Mouse (Mus musculus): ENCODE results near the gene Rapgef1. TPM values are rescaled to one million over a fixed set of nuclear protein-coding genes. Genes with fewer than 3 reads are reported as not detected.
"Not testable (repeated sequence)": the region's sequence is repeated elsewhere in the genome, so short reads cannot be mapped to it uniquely, and the experiment has no call there.

The Rapgef1 gene
- polyA plus RNA-seq, 1 experiment from 2014 or later = 13.3 TPM

- H3K9me3 ChIP-seq (ENCODE audit: control insufficient read depth, low read length) = no peaks in the 10 kb centered on the region
- no peaks in the 10 kb centered on the region for H3K36me3 ChIP-seq (ENCODE audit: control insufficient read depth, insufficient read depth, low read length)
- H3K4me2 ChIP-seq (replicated peaks; ENCODE audit: low read depth, low read length) = no peak overlapping the region
- ATAC-seq (ENCODE audit: low FRiP score) = peak; percentile 27; the same call in 1 of the 2 replicates
- H3K9ac ChIP-seq (ENCODE audit: low read depth, low read length) = no peak overlapping the region
- WGBS = 0% methylated on average over 1 of the region's 1 CpGs
- H3K27ac ChIP-seq (ENCODE audit: low read depth, low read length) = no peak overlapping the region
- H3K4me3 ChIP-seq (ENCODE audit: low read depth, low read length) = no peak overlapping the region
- DNase-seq (ENCODE audit: low spot score) = peak; percentile 85
- H3K27me3 ChIP-seq (ENCODE audit: control insufficient read depth, insufficient read depth, low read length) = no peaks in the 10 kb centered on the region
- no peaks in the 10 kb centered on the region for H3K4me1 ChIP-seq (replicated peaks; ENCODE audit: control insufficient read depth, insufficient read depth, low read length)
Measured at GRCm38 (mm10) chr2:29764831-29765230, 145.3 kb downstream of the Rapgef1 start.

GRCm38 (mm10) chr2:29767976-29768709 lies 148.6 kb downstream of the Rapgef1 start:
- H3K27ac ChIP-seq (ENCODE audit: low read depth, low read length) = no peak overlapping the region
- no peak for DNase-seq (ENCODE audit: low spot score)
- no peak overlapping the region for H3K4me3 ChIP-seq (ENCODE audit: low read depth, low read length)
- H3K4me1 ChIP-seq (replicated peaks; ENCODE audit: control insufficient read depth, insufficient read depth, low read length) = no peaks in the 10 kb centered on the region
- 71% methylated on average over 11 of the region's 11 CpGs for WGBS
- no peaks in the 10 kb centered on the region for H3K9me3 ChIP-seq (ENCODE audit: control insufficient read depth, low read length)
- ATAC-seq (ENCODE audit: low FRiP score) = no peak
- no peaks in the 10 kb centered on the region for H3K27me3 ChIP-seq (ENCODE audit: control insufficient read depth, insufficient read depth, low read length)
- H3K4me2 ChIP-seq (replicated peaks; ENCODE audit: low read depth, low read length) = no peak overlapping the region
- H3K36me3 ChIP-seq (ENCODE audit: control insufficient read depth, insufficient read depth, low read length) = no peaks in the 10 kb centered on the region
- no peak overlapping the region for H3K9ac ChIP-seq (ENCODE audit: low read depth, low read length)

- no peaks in the 10 kb centered on the region for H3K4me1 ChIP-seq (replicated peaks; ENCODE audit: control insufficient read depth, insufficient read depth, low read length)
- no peak overlapping the region for H3K4me3 ChIP-seq (ENCODE audit: low read depth, low read length)
- no peak overlapping the region for H3K4me2 ChIP-seq (replicated peaks; ENCODE audit: low read depth, low read length)
- no peak for DNase-seq (ENCODE audit: low spot score)
- 71% methylated on average over 9 of the region's 9 CpGs for WGBS
- no peaks in the 10 kb centered on the region for H3K27me3 ChIP-seq (ENCODE audit: control insufficient read depth, insufficient read depth, low read length)
- no peaks in the 10 kb centered on the region for H3K36me3 ChIP-seq (ENCODE audit: control insufficient read depth, insufficient read depth, low read length)
- H3K9ac ChIP-seq (ENCODE audit: low read depth, low read length) = no peak overlapping the region
- no peak for ATAC-seq (ENCODE audit: low FRiP score)
- H3K9me3 ChIP-seq (ENCODE audit: control insufficient read depth, low read length) = no peaks in the 10 kb centered on the region
- H3K27ac ChIP-seq (ENCODE audit: low read depth, low read length) = no peak overlapping the region
Measured at GRCm38 (mm10) chr2:29768901-29769300, 149.4 kb downstream of the Rapgef1 start.

GRCm38 (mm10) chr2:29770162-29770561 lies 150.6 kb downstream of the Rapgef1 start:
- Histone ChIP-seq H3K9ac (ENCODE audit: low read depth, low read length) (no peak overlapping the region), H3K4me1 (replicated peaks; ENCODE audit: control insufficient read depth, insufficient read depth, low read length) (no peaks in the 10 kb centered on the region), H3K4me2 (replicated peaks; ENCODE audit: low read depth, low read length) (no peak overlapping the region), H3K36me3 (ENCODE audit: control insufficient read depth, insufficient read depth, low read length) (no peaks in the 10 kb centered on the region), H3K27ac (ENCODE audit: low read depth, low read length) (no peak overlapping the region), H3K27me3 (ENCODE audit: control insufficient read depth, insufficient read depth, low read length) (no peaks in the 10 kb centered on the region), H3K4me3 (ENCODE audit: low read depth, low read length) (no peak overlapping the region), H3K9me3 (ENCODE audit: control insufficient read depth, low read length) (no peaks in the 10 kb centered on the region)
- DNase-seq (ENCODE audit: low spot score) (no peak), ATAC-seq (ENCODE audit: low FRiP score) (no peak)

GRCm38 (mm10) chr2:29771611-29772461 lies 152.3 kb downstream of the Rapgef1 start:
- Histone ChIP-seq H3K27ac (ENCODE audit: low read depth, low read length) (no peak overlapping the region), H3K4me2 (replicated peaks; ENCODE audit: low read depth, low read length) (no peak overlapping the region), H3K9ac (ENCODE audit: low read depth, low read length) (no peak overlapping the region), H3K4me1 (replicated peaks; ENCODE audit: control insufficient read depth, insufficient read depth, low read length) (no peaks in the 10 kb centered on the region), H3K27me3 (ENCODE audit: control insufficient read depth, insufficient read depth, low read length) (no peaks in the 10 kb centered on the region), H3K4me3 (ENCODE audit: low read depth, low read length) (no peak overlapping the region), H3K36me3 (ENCODE audit: control insufficient read depth, insufficient read depth, low read length) (no peaks in the 10 kb centered on the region), H3K9me3 (ENCODE audit: control insufficient read depth, low read length) (no peaks in the 10 kb centered on the region)
- DNase-seq (ENCODE audit: low spot score) (no peak), ATAC-seq (ENCODE audit: low FRiP score) (no peak)
- 90% methylated on average over 8 of the region's 8 CpGs for WGBS

- H3K4me2 ChIP-seq (replicated peaks; ENCODE audit: low read depth, low read length) = no peak overlapping the region
- no peak overlapping the region for H3K27ac ChIP-seq (ENCODE audit: low read depth, low read length)
- ATAC-seq (ENCODE audit: low FRiP score) = no peak
- no peak overlapping the region for H3K4me3 ChIP-seq (ENCODE audit: low read depth, low read length)
- WGBS = 91% methylated on average over 4 of the region's 4 CpGs
- no peaks in the 10 kb centered on the region for H3K4me1 ChIP-seq (replicated peaks; ENCODE audit: control insufficient read depth, insufficient read depth, low read length)
- H3K36me3 ChIP-seq (ENCODE audit: control insufficient read depth, insufficient read depth, low read length) = peaks cover 6% of the 10 kb centered on the region
- no peak overlapping the region for H3K9ac ChIP-seq (ENCODE audit: low read depth, low read length)
- no peaks in the 10 kb centered on the region for H3K27me3 ChIP-seq (ENCODE audit: control insufficient read depth, insufficient read depth, low read length)
- no peak for DNase-seq (ENCODE audit: low spot score)
- no peaks in the 10 kb centered on the region for H3K9me3 ChIP-seq (ENCODE audit: control insufficient read depth, low read length)
Measured at GRCm38 (mm10) chr2:29773323-29773722, 153.8 kb downstream of the Rapgef1 start.

- peaks cover 40% of the 10 kb centered on the region for H3K36me3 ChIP-seq (ENCODE audit: control insufficient read depth, insufficient read depth, low read length)
- H3K9me3 ChIP-seq (ENCODE audit: control insufficient read depth, low read length); ATAC-seq (ENCODE audit: low FRiP score); H3K9ac ChIP-seq (ENCODE audit: low read depth, low read length); H3K27ac ChIP-seq (ENCODE audit: low read depth, low read length); H3K27me3 ChIP-seq (ENCODE audit: control insufficient read depth, insufficient read depth, low read length); DNase-seq (ENCODE audit: low spot score); H3K4me2 ChIP-seq (replicated peaks; ENCODE audit: low read depth, low read length); H3K4me1 ChIP-seq (replicated peaks; ENCODE audit: control insufficient read depth, insufficient read depth, low read length); H3K4me3 ChIP-seq (ENCODE audit: low read depth, low read length): not testable (repeated sequence)
- WGBS = 94% methylated on average over 2 of the region's 2 CpGs
Measured at GRCm38 (mm10) chr2:29781256-29781655, 161.7 kb downstream of the Rapgef1 start.

- Histone ChIP-seq H3K4me1 (replicated peaks; ENCODE audit: control insufficient read depth, insufficient read depth, low read length) (0 out of 2 replicates have a peak, but pooled peaks cover 2% of the 10 kb centered on the region), H3K27me3 (ENCODE audit: control insufficient read depth, insufficient read depth, low read length) (no peaks in the 10 kb centered on the region), H3K9ac (ENCODE audit: low read depth, low read length) (no peak overlapping the region), H3K27ac (ENCODE audit: low read depth, low read length) (no peak overlapping the region), H3K9me3 (ENCODE audit: control insufficient read depth, low read length) (no peaks in the 10 kb centered on the region), H3K4me2 (replicated peaks; ENCODE audit: low read depth, low read length) (no peak overlapping the region), H3K36me3 (ENCODE audit: control insufficient read depth, insufficient read depth, low read length) (peaks cover 29% of the 10 kb centered on the region), H3K4me3 (ENCODE audit: low read depth, low read length) (no peak overlapping the region)
- ATAC-seq (ENCODE audit: low FRiP score) (no peak), DNase-seq (ENCODE audit: low spot score) (no peak)
- 66% methylated on average over 4 of the region's 4 CpGs for WGBS
Measured at GRCm38 (mm10) chr2:29784290-29784689, 164.8 kb downstream of the Rapgef1 start.
